Mouse (Mus musculus) layer of hippocampus, postnatal 10 days (tissue): ENCODE data around the gene Mapre1. TPM values are rescaled to one million over a fixed set of nuclear protein-coding genes. Genes with fewer than 3 reads are reported as not detected.

ENCODE experiments used
- DNase-seq, 2 experiments: peaks; one replicate each; pipeline ENCODE4 v3.0.0; 2021; ENCODE audit warnings: low spot score in 2 of 2
- total RNA-seq, 2 experiments: library from RNA; stranded (reverse); gene quantifications; 2 replicates each; pipeline ENCODE4 v1.2.3; 2021

The Mapre1 gene
- total RNA-seq, 2 experiments from 2014 or later, result 141 to 192 TPM

DNA sequence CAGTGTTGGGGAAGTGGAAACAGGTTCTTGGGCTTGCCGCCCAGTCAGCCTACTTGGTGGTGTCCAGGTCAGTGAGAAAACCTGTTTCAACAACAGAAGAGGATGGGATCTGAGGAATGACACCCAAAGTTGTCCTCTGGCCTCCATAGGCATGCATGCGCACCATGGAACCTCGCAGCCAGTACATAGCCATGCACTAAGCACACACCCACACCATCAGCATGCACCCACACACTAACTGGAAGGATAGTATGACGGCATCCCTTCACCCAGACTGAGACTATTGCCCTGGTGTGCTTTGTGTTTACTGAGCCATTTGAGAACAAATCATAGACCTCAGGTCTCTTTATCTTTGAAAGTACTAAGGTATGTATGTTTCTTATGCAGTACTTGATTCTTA lies 34.4 kb downstream of the Mapre1 start:
- DNase-seq, result no peak

DNA sequence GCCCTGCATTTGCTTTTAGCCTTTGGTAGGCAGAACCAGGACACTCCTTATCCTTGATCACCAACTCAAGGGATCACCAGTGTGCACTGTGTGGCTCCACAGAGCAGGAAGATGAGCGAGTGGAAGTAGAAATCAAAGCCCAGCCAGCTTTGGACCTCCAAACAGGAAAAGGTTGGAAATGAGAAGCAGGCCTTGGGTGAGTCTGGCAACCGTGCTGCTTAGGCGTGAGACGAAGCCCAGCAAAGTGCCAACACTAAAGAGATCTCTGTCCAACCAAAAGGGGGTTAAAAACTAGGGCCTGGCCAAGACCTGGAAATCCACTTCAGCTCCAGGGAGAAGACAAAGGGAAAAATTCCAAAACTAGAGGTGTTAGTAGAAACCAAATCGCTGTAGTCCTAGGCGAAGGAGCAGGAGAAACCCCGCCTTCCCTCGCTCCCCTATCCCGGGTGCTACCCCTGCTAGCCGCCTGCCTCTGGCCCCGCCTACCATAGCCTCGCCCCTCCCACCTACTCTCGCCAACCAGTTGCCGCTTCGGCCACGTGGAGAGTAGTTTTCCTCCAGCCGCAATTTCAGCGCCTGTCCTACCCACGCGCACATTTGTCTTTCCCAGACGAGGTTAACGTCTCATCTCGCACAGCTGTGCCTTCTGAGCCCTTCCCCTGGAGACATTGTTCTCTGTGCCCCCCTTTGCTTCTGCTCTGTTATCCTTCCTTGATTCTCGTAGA lies 37.7 kb downstream of the Mapre1 start:
- peak; percentile 56 to 69 for DNase-seq

DNA sequence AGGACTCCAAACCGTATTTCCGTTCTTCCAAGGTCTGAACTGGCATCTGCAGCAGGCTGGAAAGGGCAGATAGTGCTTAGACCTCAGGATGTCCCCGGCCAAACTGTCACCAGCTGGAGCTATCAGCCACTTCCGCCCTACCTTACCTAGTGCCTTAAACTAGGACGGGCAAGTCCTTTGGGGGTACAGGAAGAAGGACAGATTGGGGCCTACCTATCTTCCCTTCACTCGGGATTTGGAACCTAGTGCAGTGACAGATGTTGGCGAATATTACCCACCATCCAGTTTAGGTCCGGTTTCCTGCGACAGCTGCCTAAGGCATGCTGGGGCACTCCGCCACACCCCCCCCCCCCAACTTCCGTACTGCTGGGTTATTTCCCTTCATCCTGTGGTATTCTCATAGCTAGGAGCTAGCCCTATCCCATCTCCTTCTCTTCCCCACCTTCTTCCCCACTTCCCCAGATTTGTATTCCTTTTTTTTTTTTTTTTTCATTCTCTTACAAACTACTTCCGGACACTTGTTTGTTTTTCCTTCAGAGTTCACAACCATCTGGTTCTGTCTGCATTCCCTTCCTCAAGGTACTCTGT lies 38.4 kb downstream of the Mapre1 start, which contains the start of gene Efcab8:
Efcab8 (plus strand) TSS at position 538 of the 588 bp plus-strand sequence.
- DNase-seq, result no peak

DNA sequence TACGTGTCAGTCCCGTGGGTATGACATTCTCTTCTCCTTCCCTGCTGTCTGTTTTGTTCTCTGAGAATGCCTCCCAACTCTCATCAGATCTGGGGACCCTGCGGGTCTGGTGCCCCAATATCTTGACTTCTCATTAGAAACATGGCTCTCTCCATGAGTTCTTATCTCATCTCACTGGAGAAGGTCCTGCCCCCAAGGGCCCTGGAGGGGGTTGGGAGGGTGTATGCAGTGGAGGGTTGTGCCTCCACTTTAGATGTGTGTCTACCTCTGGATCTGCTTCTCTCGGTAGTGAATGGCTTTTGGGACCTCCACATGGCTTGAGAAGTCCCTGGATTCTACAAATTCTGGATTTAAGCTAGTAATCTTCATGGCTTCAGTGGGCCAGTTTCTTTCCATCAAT lies 40.1 kb downstream of the Mapre1 start:
- DNase-seq, result no peak

DNA sequence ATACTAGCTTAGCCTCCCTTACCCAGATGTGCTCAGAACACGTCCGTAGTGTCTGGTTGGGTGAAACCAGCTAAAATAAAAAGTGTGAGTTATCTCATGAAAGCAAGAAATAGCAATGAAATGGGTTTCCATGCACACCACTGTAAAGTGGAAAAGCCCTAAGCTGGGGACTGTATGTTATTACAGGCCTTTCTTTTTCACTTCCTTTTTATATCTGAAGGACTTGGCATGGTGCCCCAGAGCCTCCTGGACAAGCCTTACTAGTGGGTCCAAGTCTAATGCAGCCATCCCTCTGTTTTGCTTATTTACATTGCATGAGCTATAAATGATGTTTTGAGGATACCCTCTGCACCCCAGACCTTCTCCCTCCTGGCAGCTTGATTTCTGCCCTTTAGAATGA lies 43.6 kb downstream of the Mapre1 start:
- peak in 1 of 2 experiments; percentile 26 for DNase-seq

DNA sequence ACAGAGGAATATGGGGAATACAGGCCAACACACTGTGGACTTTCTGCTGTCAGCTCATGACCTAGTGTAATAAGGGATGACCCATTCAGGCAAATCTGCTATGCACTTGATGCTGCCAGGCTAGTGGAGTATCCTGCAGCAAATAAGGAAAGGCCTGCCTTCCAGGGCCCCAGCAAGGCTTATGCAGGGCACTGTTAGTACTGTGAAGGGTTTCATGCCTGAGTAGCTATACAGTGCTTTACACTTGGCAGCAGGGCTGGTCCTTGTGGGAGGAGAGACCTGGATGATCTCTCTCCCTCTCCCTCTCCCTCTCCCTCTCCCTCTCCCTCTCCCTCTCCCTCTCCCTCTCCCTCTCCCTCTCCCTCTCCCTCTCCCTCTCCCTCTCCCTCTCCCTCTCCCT lies 52.3 kb downstream of the Mapre1 start:
- DNase-seq, result no peak

DNA sequence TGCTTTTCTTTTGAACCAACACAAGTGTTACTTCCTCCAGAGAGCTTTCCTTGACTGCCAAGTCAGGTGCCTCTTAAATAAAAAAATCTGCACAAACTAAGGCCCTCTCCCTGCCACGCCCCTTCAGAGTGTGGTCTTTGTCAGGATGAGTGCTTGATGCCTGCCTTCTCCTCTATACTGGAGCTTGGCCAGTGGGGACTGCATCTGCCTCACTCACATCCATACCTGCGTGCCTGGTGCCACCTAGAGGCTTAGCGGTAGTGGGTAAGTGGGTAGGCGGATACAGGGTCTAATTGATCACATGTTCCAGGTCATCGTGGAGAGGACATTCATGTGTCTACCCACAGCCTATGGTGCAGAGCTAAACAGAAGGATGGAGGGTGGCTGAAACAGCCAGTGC lies 54.0 kb downstream of the Mapre1 start:
- peak in 1 of 2 experiments; percentile 36 for DNase-seq

DNA sequence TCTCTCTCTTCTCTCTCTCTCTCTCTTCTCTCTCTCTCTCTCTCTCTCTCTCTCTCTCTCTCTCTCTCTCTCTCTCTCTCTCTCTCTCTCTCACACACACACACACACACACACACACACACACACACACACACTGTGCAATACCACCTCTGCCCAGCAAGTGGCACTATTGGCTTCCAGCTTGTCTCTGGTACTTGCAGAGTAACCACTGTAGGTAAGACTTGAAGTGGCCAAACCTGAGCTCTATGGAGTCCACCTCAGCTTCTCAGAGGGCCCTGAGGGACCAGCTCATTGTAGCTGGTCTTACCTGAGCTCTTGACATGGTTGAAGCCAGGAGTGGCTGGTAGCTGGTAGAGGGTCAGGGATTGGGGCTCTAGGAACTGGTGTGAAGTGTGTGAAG lies 66.4 kb downstream of the Mapre1 start:
- DNase-seq, result peak; percentile 76 to 79

DNA sequence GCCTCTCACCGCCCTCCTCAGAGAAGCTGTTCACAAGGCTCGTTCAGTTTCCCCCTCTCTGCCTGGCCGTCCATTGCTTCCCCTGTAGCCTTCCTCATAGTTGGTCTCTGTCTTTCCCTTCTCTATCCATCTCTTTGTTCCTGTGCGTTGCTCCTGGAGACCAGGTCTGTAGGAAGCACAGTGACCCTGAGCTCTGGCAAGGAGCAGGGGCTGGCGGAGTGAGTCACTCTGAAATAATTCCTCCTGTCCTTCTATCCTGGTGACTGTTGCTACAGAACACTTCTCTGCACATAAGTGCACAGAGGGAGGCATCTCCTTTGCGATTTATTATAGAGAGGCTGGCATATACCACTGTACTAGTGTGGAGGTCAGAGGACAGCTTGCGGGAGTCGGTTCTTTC lies 67.1 kb downstream of the Mapre1 start:
- DNase-seq, result no peak

DNA sequence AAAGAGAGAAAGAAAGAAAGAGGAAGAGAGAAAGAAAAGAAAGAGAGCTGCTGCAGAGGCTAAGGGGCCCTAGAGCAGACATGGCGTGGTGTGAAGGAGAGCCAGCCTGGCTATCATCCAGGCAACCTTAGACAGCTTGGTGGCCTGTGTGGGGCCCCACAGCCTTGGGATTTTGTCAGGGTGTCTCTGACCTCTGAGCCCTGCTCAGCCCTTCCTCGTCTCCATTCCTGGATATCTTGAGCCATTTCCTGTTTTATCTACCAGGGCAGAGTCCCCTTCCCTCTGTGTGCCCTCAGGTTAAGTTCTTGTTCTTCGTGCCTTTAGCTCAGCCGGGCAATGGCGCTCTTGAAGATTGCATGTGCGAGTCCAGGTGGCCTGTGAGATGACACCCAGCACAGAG lies 67.8 kb downstream of the Mapre1 start:
- DNase-seq, result no peak

DNA sequence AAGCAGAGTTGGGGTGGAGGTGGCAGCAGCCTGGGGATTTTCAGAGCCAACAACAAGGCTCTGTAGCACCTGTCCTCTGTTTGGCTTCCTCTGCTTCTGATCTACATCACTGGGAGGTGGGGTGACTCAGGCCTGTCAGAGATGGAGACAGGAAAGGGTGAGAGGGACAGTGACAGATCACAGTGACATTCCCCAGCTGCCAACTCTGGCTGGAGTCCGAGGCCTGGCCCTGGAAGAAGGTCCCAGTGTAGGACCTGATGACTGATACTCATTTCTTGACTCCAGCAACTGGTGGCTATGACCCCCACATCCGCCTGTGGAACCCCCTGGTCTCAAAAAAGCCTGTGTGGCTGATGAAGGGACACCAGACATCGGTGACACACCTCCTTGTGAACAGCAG lies 68.8 kb downstream of the Mapre1 start:
- no peak for DNase-seq

DNA sequence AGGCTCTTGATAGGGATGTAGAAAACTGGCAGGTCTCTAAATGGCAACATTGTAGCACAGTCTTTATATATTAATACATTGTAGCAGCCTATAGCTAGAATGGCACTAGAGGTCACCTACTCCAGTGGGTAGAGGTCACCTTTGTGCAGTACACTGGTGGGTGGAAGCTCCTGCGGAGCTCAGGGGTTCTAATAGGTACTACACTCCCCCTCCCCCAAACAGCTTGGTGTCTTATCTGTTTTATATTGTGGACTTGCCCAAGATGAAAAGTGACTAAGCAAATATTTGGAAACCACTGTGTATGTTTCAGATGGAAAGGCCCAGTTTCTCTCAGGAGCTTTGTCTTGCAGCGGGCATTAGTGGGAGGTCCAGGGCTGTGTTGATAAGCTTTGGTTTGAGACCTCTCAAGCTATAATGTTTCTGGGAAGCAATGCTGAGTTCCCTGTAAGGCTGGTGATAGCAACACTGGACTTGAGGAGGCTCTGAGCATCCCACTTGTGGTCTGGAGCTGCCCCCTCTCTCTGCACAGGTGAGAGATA lies 81.0 kb downstream of the Mapre1 start:
- no peak for DNase-seq

Other genes with a start within 250 kb of the Mapre1 start
- not detected for gene 4930404H24Rik, start 248.5 kb upstream of the Mapre1 start, total RNA-seq
- gene Nol4l, start 211.3 kb upstream of the Mapre1 start, total RNA-seq, result 10 to 100 TPM; 65.4 to 66.8 TPM
- 10 to 100 TPM; 31.2 to 34.2 TPM for gene Commd7, start 108.5 kb upstream of the Mapre1 start, total RNA-seq
- 1 to 10 TPM; 2.3 to 3.0 TPM for gene Dnmt3b, start 91.8 kb upstream of the Mapre1 start, total RNA-seq
- gene Dnmt3c, start 44.6 kb upstream of the Mapre1 start, total RNA-seq, result under 1 TPM in 1 of 2 experiments, not detected in 1; 0.16 TPM
- gene Efcab8, start 38.7 kb downstream of the Mapre1 start, total RNA-seq, result under 1 TPM; 0.47 to 0.69 TPM
- not detected for gene Sun5, start 129.8 kb downstream of the Mapre1 start, total RNA-seq
- gene Bpifb2, start 133.8 kb downstream of the Mapre1 start, total RNA-seq, result not detected
- gene Bpifb6, start 159.1 kb downstream of the Mapre1 start, total RNA-seq, result not detected
- gene Bpifb3, start 177.0 kb downstream of the Mapre1 start, total RNA-seq, result not detected
- not detected for gene Bpifb4, start 196.9 kb downstream of the Mapre1 start, total RNA-seq
- gene Bpifa6, start 233.7 kb downstream of the Mapre1 start, total RNA-seq, result not detected